In the genomic region with DNA sequence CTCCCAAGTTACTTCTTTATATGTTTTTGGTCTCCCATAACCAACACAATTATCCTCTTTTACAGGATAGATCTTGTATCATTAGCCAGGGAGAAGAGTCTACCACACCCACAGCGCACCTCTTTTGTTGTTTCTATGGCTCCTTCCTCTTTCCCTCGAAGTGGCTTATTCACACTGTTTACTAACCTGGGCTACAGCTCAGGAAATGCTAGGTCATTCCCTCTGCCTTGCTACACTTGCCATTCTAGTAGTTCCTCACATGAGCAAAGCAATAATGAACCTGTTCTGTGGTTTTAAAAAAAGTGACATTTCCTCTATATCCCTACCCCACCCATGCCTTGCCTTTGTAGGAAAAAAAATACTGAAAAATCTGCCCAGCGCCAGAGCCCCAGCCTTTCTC, we compare ENCODE assay signal across 36 mouse cellular contexts. TPM values are rescaled to one million over a fixed set of nuclear protein-coding genes. Genes with fewer than 3 reads are reported as not detected.
A peak's percentile ranks its signal among the peaks of the same experiment; 100 is the strongest.
DNase-seq lines count a peak whose midpoint lies in the region; ATAC-seq and TF ChIP-seq lines count a peak whose summit lies in the region.
"Had no signal": no experiment of that assay in that cellular context is flagged by ENCODE, and none has a peak within 500 bp of the region (broad histone marks: within the 10 kb centered on the region; RNA-seq: fewer than 3 reads in every experiment).

No protein-coding gene starts in this region.

- 63% methylated on average over 3 of the region's 3 CpGs for WGBS in stomach, postnatal 0 days

- TF ChIP-seq CTCF in stomach, postnatal 0 days (IDR thresholded peaks at IDR 0.05; ENCODE audit: low read depth): no peak

- no peak overlapping the region for H3K27ac ChIP-seq in stomach, postnatal 0 days (replicated peaks)
- H3K27ac ChIP-seq: forebrain, embryonic 10.5 days; forebrain, embryonic 13.5 days; gastrocnemius, adult 2 months; heart, adult 2 months; hindbrain, embryonic 10.5 days; hindbrain, embryonic 13.5 days had no signal

- H3K9me3 ChIP-seq in stomach, postnatal 0 days (ENCODE audit: control insufficient read depth, low read length): no peaks in the 10 kb centered on the region
- H3K9me3 ChIP-seq: forebrain, embryonic 10.5 days; forebrain, embryonic 13.5 days; G1E; hindbrain, embryonic 10.5 days; hindbrain, embryonic 13.5 days had no signal

- no peaks in the 10 kb centered on the region for H3K36me3 ChIP-seq in stomach, postnatal 0 days (ENCODE audit: control insufficient read depth, insufficient read depth, low read length)
- H3K36me3 ChIP-seq: forebrain, embryonic 10.5 days; G1E; hindbrain, embryonic 10.5 days; hindbrain, embryonic 13.5 days had no signal

- no peaks in the 10 kb centered on the region for H3K27me3 ChIP-seq in stomach, postnatal 0 days (ENCODE audit: control insufficient read depth, insufficient read depth, low read length)
- H3K27me3 ChIP-seq: forebrain, embryonic 13.5 days; hindbrain, embryonic 13.5 days had no signal

- no peaks in the 10 kb centered on the region for H3K4me1 ChIP-seq in stomach, postnatal 0 days (replicated peaks; ENCODE audit: control insufficient read depth, insufficient read depth)
- H3K4me1 ChIP-seq: forebrain, embryonic 10.5 days; forebrain, embryonic 13.5 days; hindbrain, embryonic 10.5 days; hindbrain, embryonic 13.5 days had no signal

- no peak for TF ChIP-seq EP300 in stomach, postnatal 0 days (optimal IDR thresholded peaks at IDR 0.05)

- ATAC-seq in granulocyte monocyte progenitor cell, adult 5-6 weeks (replicated peaks; ENCODE audit: poor library complexity, severe bottlenecking): peak; percentile 42
- peak; percentile 98 for ATAC-seq in megakaryocyte, adult 5-6 weeks (ENCODE audit: poor library complexity, severe bottlenecking)
- ATAC-seq in stomach, postnatal 0 days (ENCODE audit: low FRiP score, low TSS enrichment): peak; percentile 57; the same call in 1 of the 2 replicates
- ATAC-seq: activated CD4-positive, CD25-positive, alpha-beta regulatory T cell, adult 4 months; forebrain, embryonic 13.5 days; forebrain, postnatal 0 days; hindbrain, embryonic 16.5 days; intestine, embryonic 16.5 days had no signal

- DNase-seq in heart, adult 11 months: peak; percentile 12
- no peak for DNase-seq in heart, adult 9 months (ENCODE audit: low spot score in 2 of 2)
- DNase-seq in stomach, postnatal 0 days (ENCODE audit: low spot score): no peak
- DNase-seq in c-Kit-positive CD71-positive TER-119-positive erythroid progenitor cells, embryonic 14.5 days (ENCODE audit: low spot score): no peak
- no peak for DNase-seq in neural tube, embryonic 10.5 days (ENCODE audit: extremely low spot score, low spot score)
- no peak for DNase-seq in thymus, postnatal 36 days
- DNase-seq: adrenal gland, adult 8-10 months; B cell, adult 2 months; cerebellum, adult 11-12 months; cerebellum, adult 8-10 months; cerebellum, postnatal 10 days; cerebellum, postnatal 36 days; forebrain, postnatal 0 days; gastrocnemius, adult 2 months; gastrocnemius, postnatal 14 days; heart, adult 2 months had no signal

- no peak overlapping the region for H3K4me3 ChIP-seq in stomach, postnatal 0 days (ENCODE audit: low read depth, low read length)
- H3K4me3 ChIP-seq: forebrain, embryonic 10.5 days; forebrain, embryonic 13.5 days; gastrocnemius, adult 2 months; heart, adult 2 months; hindbrain, embryonic 10.5 days; hindbrain, embryonic 13.5 days had no signal

- H3K9ac ChIP-seq in stomach, postnatal 0 days (ENCODE audit: low read length): no peak overlapping the region
- H3K9ac ChIP-seq: forebrain, embryonic 13.5 days; forebrain, postnatal 0 days; hindbrain, embryonic 13.5 days had no signal

- H3K4me2 ChIP-seq in stomach, postnatal 0 days (replicated peaks; ENCODE audit: low read depth): no peak overlapping the region
- H3K4me2 ChIP-seq: forebrain, embryonic 13.5 days; heart, embryonic 11.5 days; hindbrain, embryonic 13.5 days had no signal

RNA-seq across cellular contexts. Expression of a gene that starts 1.9 kb away (rescaled TPM):
- not detected in 2 replicates for total RNA-seq in granulocyte monocyte progenitor cell, adult 5-6 weeks (2014; fragmentation: Nextera tagmentation)
- not detected in 2 replicates for total RNA-seq in granulocyte monocyte progenitor cell, adult 5-6 weeks (2017)
- not detected in 2 replicates for total RNA-seq in megakaryocyte, adult 5-6 weeks (2015)
- total RNA-seq in megakaryocyte, adult 5-6 weeks (2017): not detected in 2 replicates
- 0.39 TPM in 2 replicates for polyA plus RNA-seq in stomach, postnatal 0 days (2015; fragmentation: Nextera tagmentation; extraction: Ambion mirVana)
- total RNA-seq: adrenal gland, adult 8-10 months; adrenal gland, postnatal 4 days; CH12.LX; forebrain, postnatal 0 days; gastrocnemius, adult 2 months; gastrocnemius, postnatal 14 days; gastrocnemius, postnatal 4 days; heart, adult 2 months; heart, postnatal 25 days had no signal
- polyA plus RNA-seq: activated CD4-positive, CD25-positive, alpha-beta regulatory T cell, adult 4 months; embryonic facial prominence, embryonic 11.5 days; embryonic facial prominence, embryonic 14.5 days; forebrain, embryonic 10.5 days; forebrain, embryonic 13.5 days; forebrain, postnatal 0 days; frontal cortex, adult 2 months; G1E; heart, adult 2 months; heart, embryonic 11.5 days; heart, embryonic 14.5 days; heart, postnatal 0 days; hindbrain, embryonic 10.5 days; hindbrain, embryonic 13.5 days; hindbrain, embryonic 16.5 days had no signal

RNA-seq across cellular contexts. Expression of a gene that starts 39.8 kb away (rescaled TPM):
- 21.7 and 22.5 TPM in 2 replicates for total RNA-seq in granulocyte monocyte progenitor cell, adult 5-6 weeks (2014; fragmentation: Nextera tagmentation)
- total RNA-seq in granulocyte monocyte progenitor cell, adult 5-6 weeks (2017): 53.0 and 55.7 TPM in 2 replicates
- 8.9 and 9.2 TPM in 2 replicates for total RNA-seq in megakaryocyte, adult 5-6 weeks (2015)
- 20.7 and 27.9 TPM in 2 replicates for total RNA-seq in megakaryocyte, adult 5-6 weeks (2017)
- 12.5 and 12.8 TPM in 2 replicates for polyA plus RNA-seq in stomach, postnatal 0 days (2015; fragmentation: Nextera tagmentation; extraction: Ambion mirVana)

RNA-seq across cellular contexts. Expression of a gene that starts 47.6 kb away (rescaled TPM):
- 16.7 and 17.4 TPM in 2 replicates for total RNA-seq in granulocyte monocyte progenitor cell, adult 5-6 weeks (2014; fragmentation: Nextera tagmentation)
- total RNA-seq in granulocyte monocyte progenitor cell, adult 5-6 weeks (2017): 17.2 and 19.0 TPM in 2 replicates
- 5.6 and 7.2 TPM in 2 replicates for total RNA-seq in megakaryocyte, adult 5-6 weeks (2015)
- 10.9 and 12.7 TPM in 2 replicates for total RNA-seq in megakaryocyte, adult 5-6 weeks (2017)
- 22.5 and 23.9 TPM in 2 replicates for polyA plus RNA-seq in stomach, postnatal 0 days (2015; fragmentation: Nextera tagmentation; extraction: Ambion mirVana)

RNA-seq across cellular contexts. Expression of a gene that starts 47.7 kb away (rescaled TPM):
- total RNA-seq in granulocyte monocyte progenitor cell, adult 5-6 weeks (2014; fragmentation: Nextera tagmentation): 2,412 and 2,423 TPM in 2 replicates
- total RNA-seq in granulocyte monocyte progenitor cell, adult 5-6 weeks (2017): 2,233 and 2,391 TPM in 2 replicates
- total RNA-seq in megakaryocyte, adult 5-6 weeks (2015): 1,352 and 1,498 TPM in 2 replicates
- total RNA-seq in megakaryocyte, adult 5-6 weeks (2017): 1,113 and 1,311 TPM in 2 replicates
- 477 and 505 TPM in 2 replicates for polyA plus RNA-seq in stomach, postnatal 0 days (2015; fragmentation: Nextera tagmentation; extraction: Ambion mirVana)

RNA-seq across cellular contexts. Expression of a gene that starts 53.3 kb away (rescaled TPM):
- 42.8 and 48.8 TPM in 2 replicates for total RNA-seq in granulocyte monocyte progenitor cell, adult 5-6 weeks (2014; fragmentation: Nextera tagmentation)
- 72.9 and 77.2 TPM in 2 replicates for total RNA-seq in granulocyte monocyte progenitor cell, adult 5-6 weeks (2017)
- total RNA-seq in megakaryocyte, adult 5-6 weeks (2015): 31.3 and 35.6 TPM in 2 replicates
- 34.0 and 34.5 TPM in 2 replicates for total RNA-seq in megakaryocyte, adult 5-6 weeks (2017)
- polyA plus RNA-seq in stomach, postnatal 0 days (2015; fragmentation: Nextera tagmentation; extraction: Ambion mirVana): 26.2 and 26.5 TPM in 2 replicates

Comparison
In these comparisons a context has a peak if more than half of its experiments do, and no peak if none do; other contexts are left out.
1. ATAC-seq: peak in every context shown above with its lines; median percentile 98 in megakaryocyte, adult 5-6 weeks; 57 in stomach, postnatal 0 days; 42 in granulocyte monocyte progenitor cell, adult 5-6 weeks.